Mouse (Mus musculus): ENCODE measurements around the gene Dynlt1a. TPM values are rescaled to one million over a fixed set of nuclear protein-coding genes. Genes with fewer than 3 reads are reported as not detected.
"Not testable (repeated sequence)": the region's sequence is repeated elsewhere in the genome, so short reads cannot be mapped to it uniquely, and the experiment has no call there.

The Dynlt1a gene
- total and polyA plus RNA-seq, 2 experiments: 0.88 to 1.2 TPM

DNA sequence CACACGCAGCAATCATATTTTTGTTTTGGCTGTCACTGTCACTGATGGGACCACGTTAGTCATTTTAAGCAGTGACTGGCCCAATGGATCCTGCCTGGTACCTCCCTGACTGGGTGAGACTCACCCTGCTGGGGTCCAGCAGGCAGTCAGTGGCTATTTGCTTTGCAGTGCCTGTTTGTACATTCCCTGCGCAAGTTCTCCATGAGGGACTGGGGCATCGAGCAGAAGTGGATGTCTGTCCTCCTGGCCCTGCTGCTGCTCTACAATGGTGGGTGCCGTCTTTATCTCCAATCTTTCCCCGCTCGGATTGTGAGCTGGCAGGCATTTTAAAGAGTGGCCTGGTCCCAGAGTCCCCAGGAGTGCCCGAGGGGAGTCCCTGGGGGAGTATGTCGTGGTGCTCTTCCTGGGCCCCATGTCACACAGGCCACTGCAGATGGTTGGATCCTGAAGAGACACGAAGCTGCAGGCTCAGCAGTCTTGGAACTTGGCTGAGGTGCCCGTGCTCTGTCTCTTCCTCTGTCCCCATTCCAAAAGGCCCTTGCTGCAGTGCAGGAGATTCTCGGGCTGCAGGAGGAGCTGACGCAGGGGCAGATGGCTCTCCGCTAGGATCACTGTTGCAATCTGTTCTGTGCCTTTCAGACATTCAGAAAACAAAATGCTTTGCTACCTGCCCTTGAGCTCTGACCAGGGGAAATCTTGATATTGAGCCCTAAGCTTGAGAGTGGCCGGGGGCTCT lies 20.1 kb downstream of the Dynlt1a start:
- not testable (repeated sequence) for H3K4me3 ChIP-seq (ENCODE audit: insufficient read depth, low read depth, low read length); H3K27ac ChIP-seq (replicated peaks; ENCODE audit: insufficient read depth, low read depth, low read length); H3K4me1 ChIP-seq (ENCODE audit: control insufficient read depth, insufficient read depth, low read length); H3K79me2 ChIP-seq (ENCODE audit: control insufficient read depth, insufficient read depth, low read length); H3K36me3 ChIP-seq (ENCODE audit: control insufficient read depth, insufficient read depth, low read length); H3K9ac ChIP-seq (ENCODE audit: low read depth, low read length); H3K27me3 ChIP-seq (ENCODE audit: control insufficient read depth, insufficient read depth, low read length); DNase-seq (ENCODE audit: extremely low read depth, low read depth, low spot score)
- WGBS: 92% methylated on average over 9 of the region's 15 CpGs

DNA sequence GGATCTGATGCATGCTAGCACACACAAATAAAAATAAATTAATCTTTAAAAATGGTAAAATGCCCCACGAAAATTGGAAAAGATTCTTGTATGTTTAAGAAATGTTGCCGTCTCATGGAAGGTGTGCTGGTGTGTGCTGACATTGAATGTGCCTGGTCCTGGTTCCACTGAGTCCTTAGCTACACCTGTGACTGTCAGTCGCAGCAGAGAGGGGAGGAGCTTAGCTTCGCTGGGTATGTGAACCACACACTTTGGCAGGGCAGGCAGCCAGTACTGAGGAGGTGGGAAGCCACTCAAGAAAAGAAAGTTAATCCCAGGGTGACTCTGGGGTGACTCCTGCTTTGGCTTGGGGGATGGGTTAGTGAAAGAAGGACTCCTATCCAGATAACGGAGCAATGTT lies 23.4 kb downstream of the Dynlt1a start:
- H3K4me3 ChIP-seq (ENCODE audit: insufficient read depth, low read depth, low read length); H3K27me3 ChIP-seq (ENCODE audit: control insufficient read depth, insufficient read depth, low read length); DNase-seq (ENCODE audit: extremely low read depth, low read depth, low spot score); H3K4me1 ChIP-seq (ENCODE audit: control insufficient read depth, insufficient read depth, low read length); H3K79me2 ChIP-seq (ENCODE audit: control insufficient read depth, insufficient read depth, low read length); H3K27ac ChIP-seq (replicated peaks; ENCODE audit: insufficient read depth, low read depth, low read length); H3K9ac ChIP-seq (ENCODE audit: low read depth, low read length); H3K36me3 ChIP-seq (ENCODE audit: control insufficient read depth, insufficient read depth, low read length): not testable (repeated sequence)
- WGBS: 100% methylated on average over 1 of the region's 5 CpGs

DNA sequence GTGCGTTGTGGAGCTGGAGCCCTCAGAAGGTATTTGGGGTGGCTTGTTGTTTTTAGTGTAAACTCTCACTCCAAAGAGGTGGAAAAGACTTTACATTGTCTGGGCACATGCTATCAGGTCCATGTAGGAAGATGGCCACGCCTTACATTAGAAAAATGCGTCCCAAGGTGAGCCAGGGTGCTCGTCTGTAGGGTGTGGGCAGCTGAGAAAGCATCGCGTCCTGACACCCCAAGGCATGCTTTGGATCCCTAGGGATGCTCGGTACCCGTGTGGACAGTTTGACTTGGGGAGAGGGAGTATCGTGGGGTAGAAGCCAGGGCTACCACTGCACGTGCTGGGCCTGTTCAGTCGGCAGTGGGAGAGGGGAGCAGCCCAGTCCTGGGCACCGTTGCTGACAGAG lies 28.3 kb downstream of the Dynlt1a start:
- DNase-seq (ENCODE audit: extremely low read depth, low read depth, low spot score); H3K4me3 ChIP-seq (ENCODE audit: insufficient read depth, low read depth, low read length); H3K36me3 ChIP-seq (ENCODE audit: control insufficient read depth, insufficient read depth, low read length); H3K79me2 ChIP-seq (ENCODE audit: control insufficient read depth, insufficient read depth, low read length); H3K27me3 ChIP-seq (ENCODE audit: control insufficient read depth, insufficient read depth, low read length); H3K4me1 ChIP-seq (ENCODE audit: control insufficient read depth, insufficient read depth, low read length); H3K9ac ChIP-seq (ENCODE audit: low read depth, low read length); H3K27ac ChIP-seq (replicated peaks; ENCODE audit: insufficient read depth, low read depth, low read length): not testable (repeated sequence)
- WGBS: 96% methylated on average over 12 of the region's 12 CpGs

GRCm38 (mm10) chr17:6286169-6286568 lies 31.1 kb downstream of the Dynlt1a start:
- H3K79me2 ChIP-seq (ENCODE audit: control insufficient read depth, insufficient read depth, low read length); H3K4me1 ChIP-seq (ENCODE audit: control insufficient read depth, insufficient read depth, low read length); H3K4me3 ChIP-seq (ENCODE audit: insufficient read depth, low read depth, low read length); H3K36me3 ChIP-seq (ENCODE audit: control insufficient read depth, insufficient read depth, low read length); H3K27ac ChIP-seq (replicated peaks; ENCODE audit: insufficient read depth, low read depth, low read length); H3K27me3 ChIP-seq (ENCODE audit: control insufficient read depth, insufficient read depth, low read length); H3K9ac ChIP-seq (ENCODE audit: low read depth, low read length); DNase-seq (ENCODE audit: extremely low read depth, low read depth, low spot score): not testable (repeated sequence)
- WGBS: 98% methylated on average over 5 of the region's 5 CpGs

- not testable (repeated sequence) for DNase-seq (ENCODE audit: extremely low read depth, low read depth, low spot score); H3K4me3 ChIP-seq (ENCODE audit: insufficient read depth, low read depth, low read length); H3K9ac ChIP-seq (ENCODE audit: low read depth, low read length); H3K4me1 ChIP-seq (ENCODE audit: control insufficient read depth, insufficient read depth, low read length); H3K36me3 ChIP-seq (ENCODE audit: control insufficient read depth, insufficient read depth, low read length); H3K79me2 ChIP-seq (ENCODE audit: control insufficient read depth, insufficient read depth, low read length); H3K27me3 ChIP-seq (ENCODE audit: control insufficient read depth, insufficient read depth, low read length); H3K27ac ChIP-seq (replicated peaks; ENCODE audit: insufficient read depth, low read depth, low read length)
- WGBS: 91% methylated on average over 8 of the region's 10 CpGs
Measured at GRCm38 (mm10) chr17:6283137-6283536, 34.2 kb downstream of the Dynlt1a start.

GRCm38 (mm10) chr17:6280513-6280912 lies 36.8 kb downstream of the Dynlt1a start:
- H3K27ac ChIP-seq (replicated peaks; ENCODE audit: insufficient read depth, low read depth, low read length); H3K36me3 ChIP-seq (ENCODE audit: control insufficient read depth, insufficient read depth, low read length); H3K79me2 ChIP-seq (ENCODE audit: control insufficient read depth, insufficient read depth, low read length); H3K4me3 ChIP-seq (ENCODE audit: insufficient read depth, low read depth, low read length); H3K4me1 ChIP-seq (ENCODE audit: control insufficient read depth, insufficient read depth, low read length); H3K9ac ChIP-seq (ENCODE audit: low read depth, low read length); DNase-seq (ENCODE audit: extremely low read depth, low read depth, low spot score); H3K27me3 ChIP-seq (ENCODE audit: control insufficient read depth, insufficient read depth, low read length): not testable (repeated sequence)
- WGBS: 97% methylated on average over 17 of the region's 19 CpGs

DNA sequence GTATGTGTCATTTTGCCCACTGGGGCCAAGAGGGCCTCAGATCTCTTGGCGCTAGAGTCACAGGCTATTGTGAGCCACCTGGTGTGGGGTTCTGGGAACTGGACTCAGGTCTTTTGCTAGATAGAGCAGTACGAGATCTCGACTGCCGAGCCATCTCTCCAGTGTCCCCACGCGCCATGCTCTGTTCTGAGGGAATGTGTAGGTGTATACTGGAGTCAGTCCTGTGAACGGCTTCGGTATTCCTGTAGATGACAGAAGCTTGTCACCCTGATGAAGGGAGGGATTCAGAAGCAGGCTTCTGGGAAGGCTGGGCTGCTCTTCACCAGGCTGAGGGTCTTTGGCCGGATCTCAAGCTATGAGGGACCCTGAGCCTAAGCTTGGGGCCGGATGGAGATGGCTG lies 37.5 kb downstream of the Dynlt1a start:
- H3K4me1 ChIP-seq (ENCODE audit: control insufficient read depth, insufficient read depth, low read length); H3K9ac ChIP-seq (ENCODE audit: low read depth, low read length); H3K4me3 ChIP-seq (ENCODE audit: insufficient read depth, low read depth, low read length); H3K27ac ChIP-seq (replicated peaks; ENCODE audit: insufficient read depth, low read depth, low read length); H3K27me3 ChIP-seq (ENCODE audit: control insufficient read depth, insufficient read depth, low read length); H3K36me3 ChIP-seq (ENCODE audit: control insufficient read depth, insufficient read depth, low read length); H3K79me2 ChIP-seq (ENCODE audit: control insufficient read depth, insufficient read depth, low read length); DNase-seq (ENCODE audit: extremely low read depth, low read depth, low spot score): not testable (repeated sequence)
- 94% methylated on average over 10 of the region's 10 CpGs for WGBS

GRCm38 (mm10) chr17:6279205-6279604 lies 38.1 kb downstream of the Dynlt1a start:
- H3K27ac ChIP-seq (replicated peaks; ENCODE audit: insufficient read depth, low read depth, low read length); H3K36me3 ChIP-seq (ENCODE audit: control insufficient read depth, insufficient read depth, low read length); H3K9ac ChIP-seq (ENCODE audit: low read depth, low read length); DNase-seq (ENCODE audit: extremely low read depth, low read depth, low spot score); H3K4me1 ChIP-seq (ENCODE audit: control insufficient read depth, insufficient read depth, low read length); H3K4me3 ChIP-seq (ENCODE audit: insufficient read depth, low read depth, low read length); H3K79me2 ChIP-seq (ENCODE audit: control insufficient read depth, insufficient read depth, low read length); H3K27me3 ChIP-seq (ENCODE audit: control insufficient read depth, insufficient read depth, low read length): not testable (repeated sequence)
- WGBS: 83% methylated on average over 8 of the region's 8 CpGs

DNA sequence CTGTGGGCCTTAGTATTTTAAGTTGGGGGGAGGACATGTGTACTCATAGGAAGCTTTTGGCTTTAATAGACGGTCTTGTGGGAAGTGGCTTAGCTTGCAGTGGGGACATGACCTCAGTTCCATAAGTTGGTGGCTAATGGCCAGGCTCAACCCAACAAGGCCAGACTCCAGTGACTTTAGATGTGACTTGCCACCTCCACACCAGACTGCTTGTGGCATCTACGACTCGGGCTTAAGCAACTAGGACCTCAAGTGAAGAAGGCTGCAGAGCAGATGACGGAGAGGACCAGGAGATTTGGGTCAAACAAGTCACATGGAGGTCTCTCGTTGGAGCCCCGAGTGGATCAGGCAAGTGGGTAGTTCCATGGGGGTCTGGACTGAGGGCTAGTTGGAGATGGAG lies 42.6 kb downstream of the Dynlt1a start:
- H3K27me3 ChIP-seq (ENCODE audit: control insufficient read depth, insufficient read depth, low read length); H3K36me3 ChIP-seq (ENCODE audit: control insufficient read depth, insufficient read depth, low read length); H3K4me1 ChIP-seq (ENCODE audit: control insufficient read depth, insufficient read depth, low read length); H3K9ac ChIP-seq (ENCODE audit: low read depth, low read length); DNase-seq (ENCODE audit: extremely low read depth, low read depth, low spot score); H3K79me2 ChIP-seq (ENCODE audit: control insufficient read depth, insufficient read depth, low read length); H3K27ac ChIP-seq (replicated peaks; ENCODE audit: insufficient read depth, low read depth, low read length); H3K4me3 ChIP-seq (ENCODE audit: insufficient read depth, low read depth, low read length): not testable (repeated sequence)
- 96% methylated on average over 5 of the region's 6 CpGs for WGBS
